In the genomic region with DNA sequence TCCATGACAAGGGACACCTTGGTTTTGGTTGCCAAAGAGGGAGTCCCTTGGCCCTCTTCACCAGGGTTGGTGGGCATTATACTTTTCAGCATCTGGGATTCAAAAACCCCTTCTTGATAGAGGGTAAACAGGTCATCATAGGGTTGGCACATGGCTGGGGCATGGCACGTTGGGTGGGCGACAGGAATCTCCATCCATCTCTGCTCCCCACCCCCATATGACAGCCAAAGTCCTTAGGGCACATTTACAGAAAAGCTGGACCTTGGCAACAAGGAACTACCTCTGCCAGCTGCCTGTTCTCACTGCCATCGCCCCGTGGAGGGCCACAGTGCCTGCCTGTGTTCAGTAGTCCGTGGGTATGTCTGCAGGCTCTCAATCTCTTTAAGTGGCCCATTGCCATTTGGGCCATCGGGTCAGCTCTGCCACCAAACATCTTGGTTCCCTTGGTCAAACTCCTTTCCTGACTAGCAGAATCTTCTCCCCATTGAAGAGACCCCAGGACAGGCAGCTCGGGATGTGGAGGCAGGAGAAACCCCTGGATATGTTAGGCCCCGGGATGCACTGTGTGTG, we compare ENCODE assay signal across 9 mouse cellular contexts. TPM values are rescaled to one million over a fixed set of nuclear protein-coding genes. Genes with fewer than 3 reads are reported as not detected.
DNase-seq lines count a peak whose midpoint lies in the region; ATAC-seq and TF ChIP-seq lines count a peak whose summit lies in the region.
"Had no signal": no experiment of that assay in that cellular context is flagged by ENCODE, and none has a peak within 500 bp of the region (broad histone marks: within the 10 kb centered on the region; RNA-seq: fewer than 3 reads in every experiment).

No protein-coding gene starts in this region.

- peak overlapping the region; percentile 71; the same call in 1 of the 2 replicates for H3K9ac ChIP-seq in ES-Bruce4 (ENCODE audit: low read depth, poor library complexity, severe bottlenecking)
- no peak overlapping the region for H3K9ac ChIP-seq in hindbrain, embryonic 12.5 days
- H3K9ac ChIP-seq in liver, postnatal 0 days (replicated peaks) = no peak overlapping the region; the same call in 1 of the 2 replicates

- H3K4me3 ChIP-seq in ES-Bruce4 (ENCODE audit: low read depth, low read length) = peak overlapping the region; percentile 21; the same call in 1 of the 2 replicates
- H3K4me3 ChIP-seq in hindbrain, embryonic 12.5 days = peak overlapping the region; percentile 51
- H3K4me3 ChIP-seq in liver, postnatal 0 days (ENCODE audit: low read depth, low read length) = peak overlapping the region; percentile 57; the same call in 1 of the 2 replicates

- no peak overlapping the region for H3K27ac ChIP-seq in ES-Bruce4 (ENCODE audit: insufficient read depth, low read length)
- 0 out of 2 replicates have a peak overlapping the region, but pooled peaks have one; percentile 53 for H3K27ac ChIP-seq in hindbrain, embryonic 12.5 days
- no peak overlapping the region for H3K27ac ChIP-seq in liver, postnatal 0 days (ENCODE audit: low read depth)

- DNase-seq in cerebellum, adult 9-11 months = peak; percentile 68
- no peak for DNase-seq in cerebellum, adult 11 months
- DNase-seq in liver, postnatal 0 days = no peak
- no peak for DNase-seq in left cerebral cortex, postnatal 10 days (ENCODE audit: extremely low spot score in 1 of 2, low spot score in 2 of 2)
- no peak for DNase-seq in urinary bladder, postnatal 10 days (ENCODE audit: low spot score)
- DNase-seq in ovary, postnatal 14 days (ENCODE audit: low spot score) = no peak

- H3K4me2 ChIP-seq in hindbrain, embryonic 12.5 days (replicated peaks) = peak overlapping the region; percentile 74
- peak overlapping the region; percentile 98 for H3K4me2 ChIP-seq in liver, postnatal 0 days (ENCODE audit: low read depth, low read length)

- 40% methylated on average over 8 of the region's 8 CpGs for WGBS in hindbrain, embryonic 12.5 days
- WGBS in liver, postnatal 0 days (ENCODE audit: insufficient replicate concordance) = 40% methylated on average over 8 of the region's 8 CpGs

- ATAC-seq in hindbrain, embryonic 12.5 days (ENCODE audit: low FRiP score) = no peak
- no peak for ATAC-seq in liver, postnatal 0 days

- no peak for TF ChIP-seq CTCF in ES-Bruce4 (IDR thresholded peaks at IDR 0.05; ENCODE audit: low read depth, low read length)
- no peak for TF ChIP-seq CTCF in liver, postnatal 0 days (IDR thresholded peaks at IDR 0.05; ENCODE audit: low read depth)

- H3K4me1 ChIP-seq in ES-Bruce4 (ENCODE audit: control insufficient read depth, insufficient read depth, low read length) = peaks cover 9% of the 10 kb centered on the region
- peaks cover 54% of the 10 kb centered on the region for H3K4me1 ChIP-seq in hindbrain, embryonic 12.5 days
- H3K4me1 ChIP-seq in liver, postnatal 0 days (ENCODE audit: insufficient read depth) = peaks cover 38% of the 10 kb centered on the region

- no peaks in the 10 kb centered on the region for H3K9me3 ChIP-seq in ES-Bruce4 (replicated peaks; ENCODE audit: control insufficient read depth, insufficient read depth, low read length, poor library complexity, severe bottlenecking)
- H3K9me3 ChIP-seq in hindbrain, embryonic 12.5 days (replicated peaks) = no peaks in the 10 kb centered on the region
- no peaks in the 10 kb centered on the region for H3K9me3 ChIP-seq in liver, postnatal 0 days (ENCODE audit: low read length)

- intact Hi-C loops in left cerebral cortex, postnatal 10 days (cut with DNase I) = loop anchor here (5.0 kb wide), 1 partner anchor 41 kb away; the partner anchor contains the start of gene Socs7

- no peaks in the 10 kb centered on the region for H3K27me3 ChIP-seq in ES-Bruce4 (ENCODE audit: control insufficient read depth, insufficient read depth, low read length, poor library complexity, severe bottlenecking)
- peaks cover 30% of the 10 kb centered on the region for H3K27me3 ChIP-seq in hindbrain, embryonic 12.5 days
- peaks cover 10% of the 10 kb centered on the region for H3K27me3 ChIP-seq in liver, postnatal 0 days (ENCODE audit: insufficient read depth, low read length)

- TF ChIP-seq EP300 in ES-Bruce4 (IDR thresholded peaks at IDR 0.05; ENCODE audit: insufficient read depth, low read depth, low read length) = no peak
- TF ChIP-seq EP300 in liver, postnatal 0 days (IDR thresholded peaks at IDR 0.05; ENCODE audit: low read depth) = no peak

- TF ChIP-seq POLR2A in ES-Bruce4 (IDR thresholded peaks at IDR 0.05; ENCODE audit: insufficient read depth, low read length) = no peak

- no peaks in the 10 kb centered on the region for H3K36me3 ChIP-seq in ES-Bruce4 (ENCODE audit: control insufficient read depth, insufficient read depth, low read length, poor library complexity, severe bottlenecking)
- H3K36me3 ChIP-seq in hindbrain, embryonic 12.5 days = peaks cover 3% of the 10 kb centered on the region
- H3K36me3 ChIP-seq in liver, postnatal 0 days (replicated peaks; ENCODE audit: insufficient read depth, low read length) = no peaks in the 10 kb centered on the region

RNA-seq across cellular contexts. Expression of gene Arhgap23, which starts 11.6 kb away (rescaled TPM):
- 30.3 and 32.5 TPM in 2 replicates for polyA plus RNA-seq in ES-Bruce4 (2011; ENCODE audit: insufficient read depth, insufficient read length, low read depth, missing spikeins)
- 9.3 and 10.0 TPM in 2 replicates for polyA plus RNA-seq in hindbrain, embryonic 12.5 days (2016; fragmentation: Nextera tagmentation; extraction: Ambion mirVana)
- 5.6 and 5.7 TPM in 2 replicates for polyA plus RNA-seq in liver, postnatal 0 days (2015; fragmentation: Nextera tagmentation; extraction: Ambion mirVana)
- total RNA-seq in left cerebral cortex, postnatal 10 days (2021) = 10 to 100 TPM; 84.0 to 91.8 TPM

RNA-seq across cellular contexts. Expression of gene Socs7, which starts 41.3 kb away (rescaled TPM):
- polyA plus RNA-seq in ES-Bruce4 (2011; ENCODE audit: insufficient read depth, insufficient read length, low read depth, missing spikeins) = 21.1 and 25.5 TPM in 2 replicates
- polyA plus RNA-seq in hindbrain, embryonic 12.5 days (2016; fragmentation: Nextera tagmentation; extraction: Ambion mirVana) = 7.0 and 9.1 TPM in 2 replicates
- 0.89 and 0.92 TPM in 2 replicates for polyA plus RNA-seq in liver, postnatal 0 days (2015; fragmentation: Nextera tagmentation; extraction: Ambion mirVana)
- 10 to 100 TPM; 81.0 to 84.7 TPM for total RNA-seq in left cerebral cortex, postnatal 10 days (2021)

RNA-seq across cellular contexts. Expression of gene Gpr179, which starts 51.8 kb away (rescaled TPM):
- polyA plus RNA-seq in ES-Bruce4 (2011; ENCODE audit: insufficient read depth, insufficient read length, low read depth, missing spikeins) = 0.14 and 0.24 TPM in 2 replicates
- polyA plus RNA-seq in hindbrain, embryonic 12.5 days (2016; fragmentation: Nextera tagmentation; extraction: Ambion mirVana) = 0.17 and 0.22 TPM in 2 replicates
- 0.04 TPM in 1 of 2 replicates, not detected in the other for polyA plus RNA-seq in liver, postnatal 0 days (2015; fragmentation: Nextera tagmentation; extraction: Ambion mirVana)
- total RNA-seq in left cerebral cortex, postnatal 10 days (2021) = under 1 TPM; 0.18 to 0.39 TPM
- total RNA-seq: neutrophil, adult 5-6 weeks had no signal
